Mouse (Mus musculus) olfactory bulb, adult 2 months (tissue): ENCODE results near the gene Adamtsl5. TPM values are rescaled to one million over a fixed set of nuclear protein-coding genes. Genes with fewer than 3 reads are reported as not detected.
A peak's percentile ranks its signal among the peaks of the same experiment; 100 is the strongest.

Experiments used
- H3K27ac ChIP-seq: fragments of 200-500 bp; 2 replicates; pipeline ENCODE4 v1.5.1; 2012; ENCODE audit warnings: low read depth, low read length; ENCODE audit not compliant: insufficient read depth
- H3K4me1 ChIP-seq: fragments of 200-500 bp; 2 replicates; pipeline ENCODE4 v1.6.1; 2012; ENCODE audit warnings: low read length; ENCODE audit not compliant: control insufficient read depth, insufficient read depth
- H3K4me3 ChIP-seq: fragments of 200-500 bp; 2 replicates; pipeline ENCODE4 v1.5.1; 2012; ENCODE audit warnings: mild to moderate bottlenecking, low read depth, low read length, moderate library complexity; ENCODE audit not compliant: insufficient read depth
- CTCF ChIP-seq: fragments of 200-500 bp; IDR thresholded peaks from 2 replicates; pipeline ENCODE4 v1.5.1; 2012; ENCODE audit warnings: low read depth, mild to moderate bottlenecking, low read length, moderate library complexity; ENCODE audit not compliant: insufficient read depth
- POLR2A ChIP-seq: fragments of 200-500 bp; IDR thresholded peaks from 2 replicates; pipeline ENCODE4 v1.6.1; 2012; ENCODE audit warnings: mild to moderate bottlenecking, low read depth, low read length, moderate library complexity; ENCODE audit not compliant: insufficient read depth
- WGBS: fragments of 180-500 bp; shearing (Covaris S2); methylation state at CpG from one replicate; pipeline ENCODE4 v1.1.7; 2018; 5-methylcytosine and 5-hydroxymethylcytosine counted together
- polyA plus RNA-seq: library from polyadenylated mRNA; stranded (reverse); fragments of >200 nt; gene quantifications from 2 replicates; pipeline ENCODE4 v1.2.4, GENCODE M21; 2012; ENCODE audit warnings: low replicate concordance; ENCODE audit not compliant: missing spikeins, insufficient read depth, insufficient read length

Adamtsl5 gene
- polyA plus RNA-seq, 1 experiment: not detected

- TF ChIP-seq POLR2A (no peak), CTCF (no peak)
- WGBS: 78% methylated on average over 5 of the region's 5 CpGs
- Histone ChIP-seq H3K4me1 (peaks cover 64% of the 10 kb centered on the region), H3K27ac (peak overlapping the region; percentile 32), H3K4me3 (peak overlapping the region; percentile 77)
Observed at GRCm38 (mm10) chr10:80296824-80297223, 51.4 kb downstream of the Adamtsl5 start.

GRCm38 (mm10) chr10:80295618-80296425 lies 52.4 kb downstream of the Adamtsl5 start, which contains the start of gene Apc2:
Gene Apc2, plus strand, starts transcription at chr10:80295977.
- Histone ChIP-seq H3K27ac (peak within 1 kb of the TSS; percentile 80), H3K4me1 (peaks cover 56% of the 10 kb centered on the region), H3K4me3 (peak within 1 kb of the TSS; percentile 77)
- 1% methylated on average over 26 of the region's 26 CpGs for WGBS
- TF ChIP-seq CTCF (peak; percentile 73), POLR2A (peak; percentile 33; the same call in 1 of the 2 replicates)

DNA sequence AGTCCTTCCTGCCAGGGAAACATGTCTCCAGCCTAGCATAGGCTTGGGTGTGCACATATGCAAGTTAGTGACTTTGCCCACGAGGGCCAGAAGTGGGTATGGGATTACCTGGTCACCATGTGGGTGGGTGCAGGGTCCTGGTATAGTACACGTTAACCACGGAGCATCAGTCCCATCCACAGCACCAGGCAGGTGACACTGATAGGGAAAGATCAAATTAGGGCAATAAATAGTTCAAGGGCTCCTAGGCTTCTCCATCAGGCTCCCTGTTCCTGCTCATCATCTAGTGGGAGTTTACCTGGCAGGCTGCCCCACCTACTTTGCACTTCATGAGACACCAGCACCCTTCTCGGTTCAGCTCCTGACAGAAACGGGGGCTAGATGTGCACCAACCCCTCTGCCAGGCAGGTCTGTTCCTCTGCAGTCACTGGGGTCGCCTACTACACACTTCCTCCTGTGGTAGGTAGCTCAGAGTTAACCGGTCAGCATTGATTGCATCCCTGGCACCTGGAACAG lies 53.4 kb downstream of the Adamtsl5 start:
- no peak for TF ChIP-seq POLR2A
- no peak for TF ChIP-seq CTCF
- Histone ChIP-seq H3K4me3 (no peak overlapping the region), H3K27ac (no peak overlapping the region), H3K4me1 (peaks cover 47% of the 10 kb centered on the region)
- WGBS: 57% methylated on average over 7 of the region's 7 CpGs

GRCm38 (mm10) chr10:80294311-80294710 lies 53.9 kb downstream of the Adamtsl5 start:
- H3K4me3 ChIP-seq: no peak overlapping the region
- TF ChIP-seq POLR2A: no peak
- TF ChIP-seq CTCF: no peak
- H3K4me1 ChIP-seq: peaks cover 43% of the 10 kb centered on the region
- WGBS: 74% methylated on average over 4 of the region's 4 CpGs
- H3K27ac ChIP-seq: no peak overlapping the region

- Histone ChIP-seq H3K4me1 (peaks cover 39% of the 10 kb centered on the region), H3K4me3 (peak overlapping the region; percentile 91), H3K27ac (no peak overlapping the region)
- 11% methylated on average over 14 of the region's 14 CpGs for WGBS
- TF ChIP-seq POLR2A (no peak), CTCF (no peak)
Observed at GRCm38 (mm10) chr10:80293325-80293724, 54.9 kb downstream of the Adamtsl5 start.

DNA sequence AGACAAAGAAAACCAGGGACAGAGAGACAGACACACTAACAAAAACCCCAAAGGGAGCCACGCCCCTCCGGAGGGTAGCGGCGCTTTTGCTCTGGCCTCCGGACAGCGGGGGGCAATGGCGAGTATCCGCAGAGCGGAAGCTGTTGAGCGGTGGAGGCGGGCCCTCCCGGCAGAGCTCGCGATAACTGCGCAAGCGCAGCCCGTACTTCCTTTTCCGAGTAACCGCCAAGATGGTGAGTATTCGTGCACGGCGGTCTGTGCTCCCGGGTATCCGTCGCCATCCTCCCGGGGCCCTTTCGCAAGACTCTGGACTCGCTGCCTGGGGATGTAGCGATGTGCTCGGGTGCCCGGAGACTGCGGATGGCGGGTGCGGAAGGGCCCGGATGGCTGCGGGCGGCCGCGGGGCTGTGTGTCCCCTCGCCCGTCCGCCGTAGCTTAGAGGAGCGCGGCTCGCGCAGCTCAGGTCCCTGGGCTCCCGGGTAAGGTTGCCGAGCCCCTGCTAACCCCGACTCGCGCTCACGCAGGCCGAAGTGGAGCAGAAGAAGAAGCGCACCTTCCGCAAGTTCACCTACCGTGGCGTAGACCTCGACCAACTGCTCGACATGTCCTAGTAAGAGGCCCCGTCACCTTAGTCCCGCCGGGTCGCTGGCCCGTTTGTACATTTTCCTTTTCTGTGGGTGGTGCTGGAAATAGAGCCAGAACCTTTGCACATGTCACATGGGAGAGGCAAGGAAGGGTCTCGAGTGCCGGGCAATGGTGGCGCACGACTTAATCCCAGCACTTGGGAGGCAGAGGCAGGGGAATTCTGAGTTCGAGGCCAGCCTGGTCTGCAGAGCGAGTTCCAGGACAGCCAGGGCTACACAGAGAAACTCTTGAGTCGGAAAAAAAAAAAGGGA lies 55.7 kb downstream of the Adamtsl5 start, which contains the start of gene Rps15:
TSS of gene Rps15 (plus strand) at position 203 of the 896 bp plus-strand sequence.
- Histone ChIP-seq H3K4me3 (peak within 1 kb of the TSS; percentile 91), H3K27ac (peak within 1 kb of the TSS; percentile 77; the same call in 1 of the 2 replicates), H3K4me1 (peaks cover 31% of the 10 kb centered on the region)
- peak; percentile 46; the same call in 1 of the 2 replicates for TF ChIP-seq CTCF
- peak; percentile 92 for TF ChIP-seq POLR2A
- WGBS: under 1% methylated on average over 72 of the region's 72 CpGs

Other genes starting within 250 kb of the Adamtsl5 start
- not detected in 2 replicates for gene Sbno2, start 242.8 kb downstream of the Adamtsl5 start, polyA plus RNA-seq
- not detected in 2 replicates for gene Stk11, start 232.6 kb downstream of the Adamtsl5 start, polyA plus RNA-seq
- gene Atp5d, start 209.8 kb downstream of the Adamtsl5 start, polyA plus RNA-seq: not detected in 2 replicates
- gene Cbarp, start 207.6 kb downstream of the Adamtsl5 start, polyA plus RNA-seq: not detected in 2 replicates
- 128 TPM in 1 of 2 replicates, not detected in the other for gene Midn, start 200.1 kb downstream of the Adamtsl5 start, polyA plus RNA-seq
- gene Cirbp, start 182.4 kb downstream of the Adamtsl5 start, polyA plus RNA-seq: not detected in 2 replicates
- gene 1600002K03Rik, start 175.5 kb downstream of the Adamtsl5 start, polyA plus RNA-seq: not detected in 2 replicates
- not detected in 2 replicates for gene Efna2, start 168.9 kb downstream of the Adamtsl5 start, polyA plus RNA-seq
- gene Mum1, start 122.0 kb downstream of the Adamtsl5 start, polyA plus RNA-seq: not detected in 2 replicates
- not detected in 2 replicates for gene Ndufs7, start 99.3 kb downstream of the Adamtsl5 start, polyA plus RNA-seq
- not detected in 2 replicates for gene Gamt, start 87.4 kb downstream of the Adamtsl5 start, polyA plus RNA-seq
- not detected in 2 replicates for gene Dazap1, start 86.9 kb downstream of the Adamtsl5 start, polyA plus RNA-seq
- gene Rps15, start 56.0 kb downstream of the Adamtsl5 start, polyA plus RNA-seq: 978 TPM in 1 of 2 replicates, not detected in the other
- gene Apc2, start 52.4 kb downstream of the Adamtsl5 start, polyA plus RNA-seq: not detected in 2 replicates
- not detected in 2 replicates for gene 2310011J03Rik, start 27.9 kb downstream of the Adamtsl5 start, polyA plus RNA-seq
- not detected in 2 replicates for gene Pcsk4, start 18.9 kb downstream of the Adamtsl5 start, polyA plus RNA-seq
- gene Reep6, start 18.5 kb downstream of the Adamtsl5 start, polyA plus RNA-seq: not detected in 2 replicates
- not detected in 2 replicates for gene Plk5, start 8.0 kb upstream of the Adamtsl5 start, polyA plus RNA-seq
- not detected in 2 replicates for gene Mex3d, start 39.2 kb upstream of the Adamtsl5 start, polyA plus RNA-seq
- not detected in 2 replicates for gene Mbd3, start 51.1 kb upstream of the Adamtsl5 start, polyA plus RNA-seq
- not detected in 2 replicates for gene Uqcr11, start 58.4 kb upstream of the Adamtsl5 start, polyA plus RNA-seq
- gene Tcf3, start 85.2 kb upstream of the Adamtsl5 start, polyA plus RNA-seq: not detected in 2 replicates
- not detected in 2 replicates for gene Onecut3, start 146.4 kb upstream of the Adamtsl5 start, polyA plus RNA-seq
- gene Atp8b3, start 190.7 kb upstream of the Adamtsl5 start, polyA plus RNA-seq: not detected in 2 replicates
- gene Rexo1, start 213.1 kb upstream of the Adamtsl5 start, polyA plus RNA-seq: not detected in 2 replicates
- gene Klf16, start 228.9 kb upstream of the Adamtsl5 start, polyA plus RNA-seq: not detected in 2 replicates
- gene Abhd17a, start 241.9 kb upstream of the Adamtsl5 start, polyA plus RNA-seq: not detected in 2 replicates